Mouse (Mus musculus): ENCODE measurements around the gene Hyal1.
A peak's percentile ranks its signal among the peaks of the same experiment; 100 is the strongest.

The Hyal1 gene

GRCm38 (mm10) chr9:107624539-107624938, 47.8 kb downstream of the Hyal1 start:
- DNase-seq: no peak

- DNase-seq: no peak
Observed at GRCm38 (mm10) chr9:107624951-107625350, 48.2 kb downstream of the Hyal1 start.

GRCm38 (mm10) chr9:107625351-107626128, 48.8 kb downstream of the Hyal1 start:
- DNase-seq: no peak

- no peak for DNase-seq
Observed at GRCm38 (mm10) chr9:107626158-107626843, 49.6 kb downstream of the Hyal1 start.

GRCm38 (mm10) chr9:107626844-107627277, 50.1 kb downstream of the Hyal1 start:
- DNase-seq: peak; percentile 74

- DNase-seq: no peak
Observed at GRCm38 (mm10) chr9:107627387-107628255, 50.9 kb downstream of the Hyal1 start.

- no peak for DNase-seq
Observed at GRCm38 (mm10) chr9:107628721-107629410, 52.1 kb downstream of the Hyal1 start.

- DNase-seq: no peak
Observed at GRCm38 (mm10) chr9:107629411-107629730, 52.6 kb downstream of the Hyal1 start.

- DNase-seq: no peak
Observed at GRCm38 (mm10) chr9:107629901-107630425, 53.2 kb downstream of the Hyal1 start.

GRCm38 (mm10) chr9:107630576-107630975, 53.8 kb downstream of the Hyal1 start:
- no peak for DNase-seq
